Mouse (Mus musculus) embryonic facial prominence, embryonic 13.5 days (tissue): ENCODE measurements at regions not wholly inside any gene's neighbourhood (a gene's known extent, or its start where the extent isn't known, plus 50 kb on each side); places are given as distances from the start of the nearest gene placed in this dataset.
"Not testable (repeated sequence)": the region's sequence is repeated elsewhere in the genome, so short reads cannot be mapped to it uniquely, and the experiment has no call there.

Experiments
- ATAC-seq: fragments of 200-750 bp; cut with Nextera tagmentation; 2 replicates; pipeline ENCODE4 v1.8.0; 2017; ENCODE audit warnings: low read depth; ENCODE audit not compliant: insufficient number of reproducible peaks, insufficient read depth, low FRiP score, low TSS enrichment
- H3K27ac ChIP-seq: fragments of 300-500 bp; sonication (generic); 2 replicates; pipeline ENCODE4 v1.5.1; 2015; ENCODE audit warnings: moderate library complexity, mild to moderate bottlenecking, inconsistent platforms
- H3K27me3 ChIP-seq: fragments of 300-500 bp; sonication (generic); 2 replicates; pipeline ENCODE4 v1.6.1; 2015; ENCODE audit warnings: mild to moderate bottlenecking, inconsistent platforms
- H3K36me3 ChIP-seq: fragments of 300-500 bp; sonication (generic); 2 replicates; pipeline ENCODE4 v1.6.1; 2015; ENCODE audit warnings: mild to moderate bottlenecking, inconsistent platforms
- H3K4me1 ChIP-seq: fragments of 300-500 bp; sonication (generic); 2 replicates; pipeline ENCODE4 v1.6.1; 2015; ENCODE audit warnings: inconsistent platforms
- H3K4me2 ChIP-seq: fragments of 300-500 bp; sonication (generic); 2 replicates; pipeline ENCODE4 v1.6.1; 2015; ENCODE audit warnings: moderate library complexity, mild to moderate bottlenecking, inconsistent platforms
- H3K4me3 ChIP-seq: fragments of 300-500 bp; sonication (generic); 2 replicates; pipeline ENCODE4 v1.5.1; 2015; ENCODE audit warnings: mild to moderate bottlenecking, inconsistent platforms
- H3K9ac ChIP-seq: fragments of 300-500 bp; sonication (generic); 2 replicates; pipeline ENCODE4 v1.6.1; 2015; ENCODE audit warnings: mild to moderate bottlenecking, inconsistent platforms
- H3K9me3 ChIP-seq: fragments of 300-500 bp; sonication (generic); 2 replicates; pipeline ENCODE4 v1.6.1; 2016; ENCODE audit warnings: inconsistent platforms
- WGBS: fragments of 180-500 bp; shearing (Covaris S2); methylation state at CpG from one replicate; pipeline ENCODE4 v1.1.7; 2015; ENCODE audit warnings: mixed read lengths; 5-methylcytosine and 5-hydroxymethylcytosine counted together

DNA sequence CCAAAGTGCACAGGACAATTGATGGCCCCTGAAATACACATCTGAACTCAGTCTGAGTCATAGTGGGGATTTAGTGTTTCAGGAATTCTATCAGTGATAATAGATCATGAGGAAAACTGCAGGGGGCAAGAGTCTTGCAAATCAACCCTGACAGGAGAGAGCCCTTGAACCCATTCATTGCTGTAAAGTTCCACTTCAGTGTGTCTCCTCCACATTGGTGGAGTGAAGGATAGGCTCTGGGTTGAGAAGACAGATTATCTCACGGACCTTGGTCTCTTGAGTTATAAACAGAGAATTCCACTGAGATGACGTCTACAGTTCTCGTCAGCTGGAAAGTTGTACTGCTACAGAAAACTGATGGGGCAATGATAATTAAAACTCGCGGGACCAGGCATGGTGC, 97.3 kb upstream of the Abca1 start:
- Histone ChIP-seq H3K27me3 (no peaks in the 10 kb centered on the region), H3K9ac (no peak overlapping the region), H3K4me1 (no peaks in the 10 kb centered on the region), H3K4me2 (no peak overlapping the region), H3K27ac (no peak overlapping the region), H3K36me3 (no peaks in the 10 kb centered on the region), H3K9me3 (no peaks in the 10 kb centered on the region), H3K4me3 (no peak overlapping the region)
- 89% methylated on average over 5 of the region's 5 CpGs for WGBS
- ATAC-seq, result no peak

DNA sequence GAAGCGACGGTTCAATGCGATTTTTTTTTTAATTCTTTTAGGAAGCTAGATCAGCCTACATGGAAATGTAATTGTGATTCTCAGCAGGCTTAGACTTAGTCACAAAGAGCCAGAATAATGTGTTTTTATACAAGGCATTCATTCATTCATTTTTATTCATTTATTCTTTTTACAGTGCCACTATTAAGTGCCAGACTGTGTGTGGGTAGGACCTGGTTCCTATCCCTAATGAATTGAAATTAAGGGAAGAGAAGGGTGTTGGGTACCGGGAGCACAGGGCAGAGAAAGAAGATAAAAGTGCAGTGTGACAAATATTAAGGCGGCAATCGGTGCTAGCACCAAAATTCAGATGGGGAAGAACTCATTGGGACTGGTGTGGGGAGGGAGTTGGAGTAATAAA, 94.8 kb upstream of the Abca1 start:
- Histone ChIP-seq H3K4me1 (no peaks in the 10 kb centered on the region), H3K4me3 (no peak overlapping the region), H3K9me3 (no peaks in the 10 kb centered on the region), H3K27ac (no peak overlapping the region), H3K27me3 (no peaks in the 10 kb centered on the region), H3K36me3 (no peaks in the 10 kb centered on the region), H3K9ac (no peak overlapping the region), H3K4me2 (no peak overlapping the region)
- WGBS, result 87% methylated on average over 6 of the region's 6 CpGs
- ATAC-seq, result no peak

DNA sequence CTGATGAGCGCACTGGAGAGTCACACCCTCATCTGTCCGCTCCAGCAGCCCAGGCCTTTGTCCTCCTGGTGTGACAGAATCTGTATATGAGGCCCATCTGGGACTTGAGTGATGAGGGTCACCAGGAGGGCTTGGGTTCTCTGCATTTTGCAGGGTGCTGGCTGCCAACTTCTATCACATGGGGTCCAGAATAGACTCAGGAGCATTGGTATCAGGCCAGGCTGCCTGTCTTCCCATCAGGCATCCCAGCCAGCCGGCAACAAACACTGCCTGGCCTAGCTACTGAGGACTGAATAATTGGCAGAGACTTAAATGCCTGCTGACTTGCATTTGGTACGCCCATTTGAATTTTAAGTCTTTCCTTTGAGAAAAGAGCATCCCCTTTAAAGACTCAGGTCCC, 94.0 kb upstream of the Abca1 start:
- no peak for ATAC-seq
- H3K9ac ChIP-seq, result no peak overlapping the region
- 57% methylated on average over 4 of the region's 4 CpGs for WGBS
- no peak overlapping the region for H3K4me2 ChIP-seq
- H3K36me3 ChIP-seq, result no peaks in the 10 kb centered on the region
- no peaks in the 10 kb centered on the region for H3K27me3 ChIP-seq
- H3K27ac ChIP-seq, result no peak overlapping the region
- no peak overlapping the region for H3K4me3 ChIP-seq
- no peaks in the 10 kb centered on the region for H3K9me3 ChIP-seq
- H3K4me1 ChIP-seq, result no peaks in the 10 kb centered on the region

DNA sequence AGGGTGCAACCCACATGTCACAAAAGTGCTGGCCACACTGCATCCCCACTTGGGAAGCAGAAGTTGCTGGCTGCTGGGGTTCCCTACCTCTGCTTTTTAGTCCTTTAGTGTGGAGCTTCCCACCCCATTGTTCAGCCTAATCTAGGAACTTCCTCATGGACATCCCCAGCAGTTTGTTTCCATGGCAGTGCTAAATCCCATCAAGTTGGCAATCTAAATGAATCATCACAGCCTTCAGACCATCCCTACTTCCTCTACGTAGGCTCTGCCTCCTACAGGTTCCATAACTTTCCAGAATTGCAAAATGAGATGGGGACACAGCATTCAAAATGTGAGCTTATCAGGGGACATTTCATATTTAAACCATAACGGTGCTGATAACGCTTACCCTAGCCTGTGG, 90.6 kb upstream of the Abca1 start:
- WGBS, result 92% methylated on average over 3 of the region's 3 CpGs
- H3K4me2 ChIP-seq, result no peak overlapping the region
- ATAC-seq, result no peak
- no peak overlapping the region for H3K4me3 ChIP-seq
- no peaks in the 10 kb centered on the region for H3K27me3 ChIP-seq
- no peak overlapping the region for H3K9ac ChIP-seq
- no peaks in the 10 kb centered on the region for H3K9me3 ChIP-seq
- H3K4me1 ChIP-seq, result 0 out of 2 replicates have a peak, but pooled peaks cover 4% of the 10 kb centered on the region
- H3K36me3 ChIP-seq, result no peaks in the 10 kb centered on the region
- H3K27ac ChIP-seq, result no peak overlapping the region

DNA sequence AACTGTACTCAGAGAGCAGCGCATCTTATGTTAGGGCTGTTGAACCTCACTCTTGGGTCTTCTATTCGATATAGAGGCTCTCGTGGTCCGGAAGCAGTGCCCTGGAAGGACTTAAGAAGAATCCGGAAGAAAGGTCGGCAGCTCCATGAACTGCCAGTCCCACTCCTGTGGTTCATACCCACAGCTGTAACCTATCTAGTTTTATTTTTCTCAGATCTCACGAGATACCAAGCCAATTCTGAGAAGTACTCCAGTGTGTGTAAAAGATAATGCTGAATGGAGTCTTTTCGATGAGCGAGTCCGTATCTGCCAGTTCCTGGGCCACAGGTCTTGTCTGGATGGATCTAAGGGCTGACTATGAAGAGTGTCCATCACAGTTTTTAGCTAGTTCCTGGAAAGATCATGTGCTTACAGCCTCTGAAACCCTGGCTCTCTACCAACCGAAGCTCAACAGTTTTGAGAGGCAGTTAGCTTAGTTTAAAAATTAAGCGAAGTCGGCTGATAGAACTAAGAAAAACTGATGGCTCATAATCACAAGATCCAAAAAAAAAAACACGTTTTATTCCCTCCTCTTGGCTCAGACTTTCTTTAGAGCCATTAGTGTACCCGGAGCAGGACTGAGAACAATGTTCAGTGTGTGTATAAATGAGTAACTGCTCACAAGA, 86.5 kb upstream of the Abca1 start:
- Histone ChIP-seq H3K9ac (no peak overlapping the region), H3K36me3 (no peaks in the 10 kb centered on the region), H3K4me1 (0 out of 2 replicates have a peak, but pooled peaks cover 6% of the 10 kb centered on the region), H3K4me3 (no peak overlapping the region), H3K27me3 (no peaks in the 10 kb centered on the region), H3K4me2 (no peak overlapping the region), H3K9me3 (no peaks in the 10 kb centered on the region), H3K27ac (peak overlapping the region; percentile 64; the same call in 1 of the 2 replicates)
- 76% methylated on average over 15 of the region's 15 CpGs for WGBS
- ATAC-seq, result no peak

DNA sequence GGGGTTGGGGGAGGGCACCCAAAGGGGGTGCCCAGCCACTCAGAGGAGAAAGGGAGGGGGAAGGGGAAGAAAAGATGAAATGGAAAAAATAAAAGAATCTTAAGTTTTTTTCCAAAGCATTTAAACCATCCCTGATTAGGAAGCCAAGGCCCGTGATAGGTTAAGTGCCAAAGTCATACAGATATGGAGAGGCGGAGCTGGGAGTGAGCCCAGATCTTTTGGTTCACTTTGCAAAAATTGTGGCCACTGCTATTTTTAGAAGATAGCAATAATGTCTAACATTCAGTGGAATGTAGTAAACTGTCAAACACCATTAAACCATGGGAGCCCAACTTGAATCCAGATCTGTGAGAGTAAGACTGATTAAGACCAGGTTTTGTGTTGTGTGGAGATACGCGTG, 85.9 kb upstream of the Abca1 start:
- Histone ChIP-seq H3K9me3 (no peaks in the 10 kb centered on the region), H3K4me1 (0 out of 2 replicates have a peak, but pooled peaks cover 6% of the 10 kb centered on the region), H3K27ac (peak overlapping the region; percentile 5; the same call in 1 of the 2 replicates), H3K36me3 (no peaks in the 10 kb centered on the region), H3K4me2 (no peak overlapping the region), H3K4me3 (no peak overlapping the region), H3K9ac (no peak overlapping the region), H3K27me3 (no peaks in the 10 kb centered on the region)
- no peak for ATAC-seq
- WGBS, result 68% methylated on average over 4 of the region's 4 CpGs

DNA sequence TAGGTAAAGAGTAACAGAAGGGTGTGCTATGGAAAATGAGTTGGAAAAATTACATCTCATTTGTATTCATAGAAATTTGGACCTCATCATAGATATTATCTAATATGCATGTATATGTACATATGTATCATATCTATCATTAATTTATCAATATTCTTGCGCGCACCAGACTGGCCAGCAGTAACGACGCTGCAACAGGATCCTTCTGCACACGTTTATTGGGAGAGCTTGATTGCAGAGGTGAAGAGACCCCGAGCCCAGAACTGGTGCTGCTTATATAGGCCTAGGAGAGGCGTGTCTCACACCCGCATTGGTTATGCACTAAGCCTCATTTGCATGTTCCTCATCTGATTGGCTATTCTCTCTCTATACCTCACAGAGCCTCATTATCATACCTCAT, 83.8 kb upstream of the Abca1 start:
- H3K27me3 ChIP-seq, H3K9ac ChIP-seq, H3K4me1 ChIP-seq, H3K36me3 ChIP-seq, ATAC-seq, H3K4me2 ChIP-seq, H3K27ac ChIP-seq, H3K4me3 ChIP-seq, H3K9me3 ChIP-seq: not testable (repeated sequence)
- 94% methylated on average over 8 of the region's 8 CpGs for WGBS

DNA sequence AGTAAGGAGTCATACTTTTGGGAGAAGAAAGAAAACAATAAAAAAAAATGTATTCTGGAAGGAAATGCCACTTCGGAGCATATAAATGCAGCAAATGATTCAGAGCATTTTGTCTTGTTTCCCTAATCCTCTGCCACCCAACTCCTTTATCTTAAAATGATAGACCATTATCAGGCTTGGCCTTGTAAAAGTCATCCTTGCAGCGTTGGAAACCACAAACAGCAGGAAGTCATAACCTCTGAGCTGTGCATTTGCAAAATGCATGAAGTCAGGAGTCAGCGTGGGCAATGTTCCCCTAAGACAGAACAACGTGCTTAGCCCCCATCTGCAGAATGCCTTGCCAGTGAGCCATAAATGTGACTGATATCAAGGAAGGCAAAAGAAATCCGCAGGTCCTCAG, 80.2 kb upstream of the Abca1 start:
- no peaks in the 10 kb centered on the region for H3K36me3 ChIP-seq
- H3K4me3 ChIP-seq, result no peak overlapping the region
- H3K4me1 ChIP-seq, result no peaks in the 10 kb centered on the region
- WGBS, result 59% methylated on average over 5 of the region's 5 CpGs
- no peaks in the 10 kb centered on the region for H3K9me3 ChIP-seq
- no peak overlapping the region for H3K27ac ChIP-seq
- no peak overlapping the region for H3K4me2 ChIP-seq
- no peaks in the 10 kb centered on the region for H3K27me3 ChIP-seq
- ATAC-seq, result no peak
- no peak overlapping the region for H3K9ac ChIP-seq

DNA sequence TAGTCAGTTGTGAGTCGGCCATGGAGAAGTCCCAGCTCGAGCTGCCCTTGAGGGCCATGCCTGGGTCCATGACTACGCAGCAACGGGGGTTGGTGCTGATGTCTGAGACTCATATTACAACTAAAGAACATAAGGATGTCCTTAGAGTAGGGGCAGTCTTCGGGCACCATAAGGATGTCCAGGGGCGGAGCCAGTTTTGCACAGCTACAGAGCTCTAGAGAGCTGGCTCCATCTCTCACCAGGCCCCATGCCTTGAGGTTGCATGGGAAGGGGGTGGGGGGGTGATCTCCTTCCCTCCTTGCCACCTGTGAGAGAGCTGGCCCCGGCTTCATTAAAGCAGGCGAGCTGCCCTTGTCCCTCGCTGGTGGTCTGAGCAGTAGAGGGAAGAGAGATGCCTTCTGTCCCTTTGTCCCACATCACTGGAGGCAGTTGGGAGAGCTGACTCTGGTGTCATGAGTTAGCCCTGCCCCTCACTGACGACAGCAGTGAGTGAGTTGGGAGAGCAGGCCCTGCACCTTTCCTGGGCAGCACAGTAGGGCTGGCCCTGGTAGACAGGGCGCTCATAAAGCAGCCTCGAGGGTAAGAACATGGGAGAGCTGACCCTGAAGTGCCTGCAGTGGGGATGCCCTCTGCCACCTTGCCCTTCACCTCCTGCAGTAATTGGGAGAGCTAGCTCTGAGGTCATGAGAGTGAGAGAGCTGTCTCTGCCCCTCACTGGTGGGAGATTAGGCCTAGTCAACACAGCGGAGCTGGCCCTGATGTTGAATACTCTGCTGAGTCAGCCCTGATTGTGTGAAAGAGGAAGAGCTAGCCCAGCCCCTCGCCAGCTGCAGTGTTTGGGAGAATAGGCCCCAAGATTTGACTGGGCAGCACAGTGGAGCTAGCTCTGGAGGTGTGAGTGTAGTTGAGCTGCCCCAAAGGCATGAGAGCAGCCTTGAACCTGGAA, 78.9 kb upstream of the Abca1 start:
- ATAC-seq, result peak; percentile 59; the same call in 1 of the 2 replicates
- Histone ChIP-seq H3K27ac (no peak overlapping the region), H3K9me3 (no peaks in the 10 kb centered on the region), H3K36me3 (no peaks in the 10 kb centered on the region), H3K9ac (no peak overlapping the region), H3K4me1 (no peaks in the 10 kb centered on the region), H3K27me3 (no peaks in the 10 kb centered on the region), H3K4me2 (no peak overlapping the region), H3K4me3 (no peak overlapping the region)
- WGBS, result 69% methylated on average over 14 of the region's 14 CpGs

DNA sequence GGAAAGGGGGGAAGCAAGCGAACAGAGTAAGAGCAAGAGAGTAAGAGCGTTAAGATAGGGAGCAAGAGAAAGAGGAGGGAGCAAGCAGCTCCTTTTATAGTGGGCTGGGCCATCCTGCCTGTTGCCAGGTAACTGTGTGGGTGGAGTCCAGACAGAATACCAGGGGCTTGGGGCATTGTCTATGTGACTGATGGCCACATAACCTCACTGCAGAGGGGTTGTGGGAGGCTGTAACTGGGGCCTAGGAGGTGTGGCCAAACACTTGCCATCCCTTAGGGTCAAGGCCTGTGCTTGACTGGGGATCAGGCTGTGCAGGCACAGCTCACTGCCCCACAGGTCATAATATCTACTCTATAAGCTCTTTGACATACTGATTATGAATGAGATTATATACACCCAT, 76.2 kb upstream of the Abca1 start:
- Histone ChIP-seq H3K4me3 (no peak overlapping the region), H3K4me1 (no peaks in the 10 kb centered on the region), H3K27ac (no peak overlapping the region), H3K36me3 (no peaks in the 10 kb centered on the region), H3K27me3 (no peaks in the 10 kb centered on the region), H3K9ac (no peak overlapping the region), H3K4me2 (no peak overlapping the region), H3K9me3 (no peaks in the 10 kb centered on the region)
- ATAC-seq, result no peak
- WGBS, result 69% methylated on average over 2 of the region's 2 CpGs

DNA sequence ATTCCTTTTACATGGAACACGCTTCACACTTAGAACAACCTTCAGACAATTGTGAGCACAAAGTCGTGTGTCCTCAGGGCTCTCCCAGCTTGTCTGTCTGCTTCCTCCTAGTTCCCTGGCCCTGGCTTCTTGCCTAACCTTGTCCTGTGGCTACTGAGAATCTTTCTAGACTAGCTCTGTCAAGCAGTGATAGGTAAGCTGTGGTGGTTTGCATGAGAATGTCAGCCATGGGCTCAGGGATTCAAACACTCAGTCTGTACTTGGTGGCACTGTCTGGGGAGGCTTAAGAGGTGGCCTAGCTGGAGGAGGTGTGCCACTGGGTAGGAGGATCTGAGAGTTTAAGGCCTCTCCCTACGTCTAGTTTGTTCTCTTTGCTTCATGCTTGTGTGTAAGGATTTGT, 72.7 kb upstream of the Abca1 start:
- Histone ChIP-seq H3K27me3 (no peaks in the 10 kb centered on the region), H3K36me3 (no peaks in the 10 kb centered on the region), H3K27ac (no peak overlapping the region), H3K9me3 (no peaks in the 10 kb centered on the region), H3K4me1 (no peaks in the 10 kb centered on the region), H3K4me3 (no peak overlapping the region), H3K4me2 (no peak overlapping the region), H3K9ac (no peak overlapping the region)
- ATAC-seq, result no peak
- 66% methylated on average over 3 of the region's 3 CpGs for WGBS

DNA sequence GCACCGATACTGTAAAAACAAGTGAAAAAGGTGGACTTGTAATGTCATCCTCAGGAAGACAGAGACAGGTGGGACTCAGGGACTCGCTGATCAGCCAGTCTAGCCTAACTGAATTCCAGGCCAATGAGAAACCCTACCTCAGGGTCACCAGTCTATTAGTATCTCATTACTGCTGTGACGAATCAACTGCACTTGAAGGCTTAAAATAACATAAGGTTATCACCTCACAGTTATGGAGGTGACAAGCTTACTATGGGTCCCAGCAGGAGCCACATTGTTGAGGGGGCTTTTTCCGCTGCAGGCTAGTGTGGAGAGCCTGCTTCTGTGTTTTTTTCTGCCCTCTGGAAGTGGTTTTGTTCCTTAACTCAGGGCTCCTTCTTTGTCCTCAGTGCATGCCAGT, 72.2 kb upstream of the Abca1 start:
- Histone ChIP-seq H3K9me3 (no peaks in the 10 kb centered on the region), H3K27ac (no peak overlapping the region), H3K9ac (no peak overlapping the region), H3K4me1 (no peaks in the 10 kb centered on the region), H3K4me2 (no peak overlapping the region), H3K4me3 (no peak overlapping the region), H3K27me3 (no peaks in the 10 kb centered on the region), H3K36me3 (no peaks in the 10 kb centered on the region)
- WGBS, result 48% methylated on average over 4 of the region's 4 CpGs
- no peak for ATAC-seq
